Mouse (Mus musculus): ENCODE results near the gene Arf5. TPM values are rescaled to one million over a fixed set of nuclear protein-coding genes. Genes with fewer than 3 reads are reported as not detected.

The Arf5 gene
- polyA plus RNA-seq, 1 experiment from 2014 or later, result 330 TPM

GRCm38 (mm10) chr6:28418449-28418848, 4.9 kb upstream of the Arf5 start:
- no peak for ATAC-seq (ENCODE audit: low FRiP score)
- Histone ChIP-seq H3K9me3 (replicated peaks) (no peaks in the 10 kb centered on the region), H3K4me3 (no peak overlapping the region), H3K27ac (no peak overlapping the region), H3K4me2 (replicated peaks) (no peak overlapping the region), H3K4me1 (peaks cover 25% of the 10 kb centered on the region), H3K9ac (no peak overlapping the region), H3K27me3 (no peaks in the 10 kb centered on the region), H3K36me3 (peaks cover 43% of the 10 kb centered on the region)
- WGBS, result 87% methylated on average over 14 of the region's 14 CpGs

GRCm38 (mm10) chr6:28419673-28420072, 3.7 kb upstream of the Arf5 start:
- peaks cover 41% of the 10 kb centered on the region for H3K36me3 ChIP-seq
- 80% methylated on average over 2 of the region's 2 CpGs for WGBS
- no peaks in the 10 kb centered on the region for H3K27me3 ChIP-seq
- H3K27ac ChIP-seq, result no peak overlapping the region
- H3K4me1 ChIP-seq, result peaks cover 30% of the 10 kb centered on the region
- H3K9me3 ChIP-seq (replicated peaks), result no peaks in the 10 kb centered on the region
- no peak for ATAC-seq (ENCODE audit: low FRiP score)
- H3K4me2 ChIP-seq (replicated peaks), result peak overlapping the region; percentile 96
- no peak overlapping the region for H3K4me3 ChIP-seq
- H3K9ac ChIP-seq, result no peak overlapping the region

GRCm38 (mm10) chr6:28420361-28420760, 3.0 kb upstream of the Arf5 start:
- peak overlapping the region; percentile 75 for H3K9ac ChIP-seq

GRCm38 (mm10) chr6:28420865-28421264, 2.5 kb upstream of the Arf5 start:
- WGBS, result 19% methylated on average over 13 of the region's 13 CpGs
- no peak overlapping the region for H3K27ac ChIP-seq
- H3K9ac ChIP-seq, result peak overlapping the region; percentile 75
- H3K4me3 ChIP-seq, result peak overlapping the region; percentile 65
- H3K4me2 ChIP-seq (replicated peaks), result peak overlapping the region; percentile 96
- ATAC-seq (ENCODE audit: low FRiP score), result no peak
- H3K36me3 ChIP-seq, result peaks cover 42% of the 10 kb centered on the region
- H3K27me3 ChIP-seq, result no peaks in the 10 kb centered on the region
- peaks cover 38% of the 10 kb centered on the region for H3K4me1 ChIP-seq
- H3K9me3 ChIP-seq (replicated peaks), result no peaks in the 10 kb centered on the region

More at GRCm38 (mm10) chr6:28420361-28420760, 3.0 kb upstream of the Arf5 start:
- no peak overlapping the region for H3K27ac ChIP-seq
- ATAC-seq (ENCODE audit: low FRiP score), result no peak
- peak overlapping the region; percentile 65 for H3K4me3 ChIP-seq
- H3K9me3 ChIP-seq (replicated peaks), result no peaks in the 10 kb centered on the region
- peak overlapping the region; percentile 96 for H3K4me2 ChIP-seq (replicated peaks)
- WGBS, result 81% methylated on average over 17 of the region's 17 CpGs
- H3K27me3 ChIP-seq, result no peaks in the 10 kb centered on the region
- peaks cover 35% of the 10 kb centered on the region for H3K4me1 ChIP-seq
- peaks cover 42% of the 10 kb centered on the region for H3K36me3 ChIP-seq

GRCm38 (mm10) chr6:28421469-28422000, 1.8 kb upstream of the Arf5 start:
- under 1% methylated on average over 27 of the region's 27 CpGs for WGBS
- ATAC-seq (ENCODE audit: low FRiP score), result peak; percentile 75
- H3K4me3 ChIP-seq, result peak overlapping the region; percentile 65
- H3K27ac ChIP-seq, result no peak overlapping the region
- peak overlapping the region; percentile 75 for H3K9ac ChIP-seq
- H3K36me3 ChIP-seq, result peaks cover 42% of the 10 kb centered on the region
- H3K9me3 ChIP-seq (replicated peaks), result no peaks in the 10 kb centered on the region
- peak overlapping the region; percentile 96 for H3K4me2 ChIP-seq (replicated peaks)
- H3K27me3 ChIP-seq, result no peaks in the 10 kb centered on the region
- H3K4me1 ChIP-seq, result peaks cover 41% of the 10 kb centered on the region

GRCm38 (mm10) chr6:28422651-28423290, 589 bp upstream of the Arf5 start:
- H3K4me1 ChIP-seq, result peaks cover 39% of the 10 kb centered on the region
- no peak overlapping the region for H3K9ac ChIP-seq
- no peaks in the 10 kb centered on the region for H3K27me3 ChIP-seq
- peak overlapping the region; percentile 80 for H3K4me3 ChIP-seq
- 71% methylated on average over 15 of the region's 15 CpGs for WGBS
- peaks cover 35% of the 10 kb centered on the region for H3K36me3 ChIP-seq
- peak; percentile 24 for ATAC-seq (ENCODE audit: low FRiP score)
- peak overlapping the region; percentile 23; the same call in 1 of the 2 replicates for H3K27ac ChIP-seq
- H3K4me2 ChIP-seq (replicated peaks), result peak overlapping the region; percentile 73
- no peaks in the 10 kb centered on the region for H3K9me3 ChIP-seq (replicated peaks)

GRCm38 (mm10) chr6:28423767-28424695, 671 bp downstream of the Arf5 start:
- Histone ChIP-seq H3K4me1 (peaks cover 39% of the 10 kb centered on the region), H3K27me3 (no peaks in the 10 kb centered on the region), H3K4me2 (replicated peaks) (peak overlapping the region; percentile 73), H3K9me3 (replicated peaks) (no peaks in the 10 kb centered on the region), H3K36me3 (peaks cover 22% of the 10 kb centered on the region), H3K27ac (peak overlapping the region; percentile 80), H3K9ac (peak overlapping the region; percentile 96), H3K4me3 (peak overlapping the region; percentile 80)
- WGBS, result 11% methylated on average over 42 of the region's 46 CpGs
- ATAC-seq (ENCODE audit: low FRiP score), result peak; percentile 69

- H3K27ac ChIP-seq, result no peak overlapping the region
- no peaks in the 10 kb centered on the region for H3K9me3 ChIP-seq (replicated peaks)
- peak overlapping the region; percentile 41; the same call in 1 of the 2 replicates for H3K9ac ChIP-seq
- ATAC-seq (ENCODE audit: low FRiP score), result no peak
- 94% methylated on average over 6 of the region's 6 CpGs for WGBS
- H3K4me1 ChIP-seq, result peaks cover 33% of the 10 kb centered on the region
- H3K27me3 ChIP-seq, result no peaks in the 10 kb centered on the region
- H3K4me2 ChIP-seq (replicated peaks), result peak overlapping the region; percentile 73; the same call in 1 of the 2 replicates
- H3K36me3 ChIP-seq, result peaks cover 20% of the 10 kb centered on the region
- peak overlapping the region; percentile 80; the same call in 1 of the 2 replicates for H3K4me3 ChIP-seq
Measured at GRCm38 (mm10) chr6:28425019-28425418, 1.7 kb downstream of the Arf5 start.

GRCm38 (mm10) chr6:28427096-28427839, 3.9 kb downstream of the Arf5 start, which contains the start of gene Fscn3:
TSS of gene Fscn3 (plus strand) at chr6:28427789.
- 80% methylated on average over 3 of the region's 3 CpGs for WGBS
- H3K9me3 ChIP-seq (replicated peaks), result no peaks in the 10 kb centered on the region
- no peak within 1 kb of the TSS for H3K27ac ChIP-seq
- peaks cover 17% of the 10 kb centered on the region for H3K4me1 ChIP-seq
- H3K27me3 ChIP-seq, result no peaks in the 10 kb centered on the region
- H3K36me3 ChIP-seq, result peaks cover 20% of the 10 kb centered on the region
- H3K9ac ChIP-seq, result no peak within 1 kb of the TSS
- H3K4me3 ChIP-seq, result no peak within 1 kb of the TSS
- ATAC-seq (ENCODE audit: low FRiP score), result no peak
- no peak within 1 kb of the TSS for H3K4me2 ChIP-seq (replicated peaks)

GRCm38 (mm10) chr6:28428290-28428689, 4.9 kb downstream of the Arf5 start, which contains the start of gene Gcc1:
TSS of gene Gcc1 (minus strand) at chr6:28428390.
- H3K27ac ChIP-seq, result no peak within 1 kb of the TSS
- 91% methylated on average over 3 of the region's 3 CpGs for WGBS
- no peaks in the 10 kb centered on the region for H3K27me3 ChIP-seq
- no peak for ATAC-seq (ENCODE audit: low FRiP score)
- peaks cover 17% of the 10 kb centered on the region for H3K4me1 ChIP-seq
- no peaks in the 10 kb centered on the region for H3K9me3 ChIP-seq (replicated peaks)
- H3K4me2 ChIP-seq (replicated peaks), result no peak within 1 kb of the TSS
- H3K4me3 ChIP-seq, result no peak within 1 kb of the TSS
- peaks cover 20% of the 10 kb centered on the region for H3K36me3 ChIP-seq
- no peak within 1 kb of the TSS for H3K9ac ChIP-seq

GRCm38 (mm10) chr6:28429870-28430269, 6.5 kb downstream of the Arf5 start:
- H3K4me3 ChIP-seq, result no peak overlapping the region
- no peak overlapping the region for H3K27ac ChIP-seq
- H3K4me2 ChIP-seq (replicated peaks), result no peak overlapping the region
- H3K9ac ChIP-seq, result no peak overlapping the region
- peaks cover 20% of the 10 kb centered on the region for H3K36me3 ChIP-seq
- no peaks in the 10 kb centered on the region for H3K9me3 ChIP-seq (replicated peaks)
- H3K4me1 ChIP-seq, result peaks cover 9% of the 10 kb centered on the region
- H3K27me3 ChIP-seq, result no peaks in the 10 kb centered on the region
- no peak for ATAC-seq (ENCODE audit: low FRiP score)
- WGBS, result 89% methylated on average over 11 of the region's 11 CpGs

Measured in hindbrain, embryonic 12.5 days (tissue).